Mouse (Mus musculus): ENCODE data around the gene F2r. TPM values are rescaled to one million over a fixed set of nuclear protein-coding genes. Genes with fewer than 3 reads are reported as not detected.

Gene F2r
- polyA plus RNA-seq, 2 experiments: 38.5 to 77.2 TPM

GRCm38 (mm10) chr13:95570877-95571276, 47.4 kb downstream of the F2r start:
- H3K9ac ChIP-seq (ENCODE audit: low read depth, low read length, severe bottlenecking): no peak overlapping the region
- no peak for TF ChIP-seq POLR2A (IDR thresholded peaks at IDR 0.05; ENCODE audit: borderline replicate concordance, extremely low read depth, insufficient read depth, insufficient read length)
- H3K4me3 ChIP-seq (replicated peaks; ENCODE audit: low read length): no peak overlapping the region
- H3K4me1 ChIP-seq (ENCODE audit: control insufficient read depth, insufficient read depth, low read length): no peaks in the 10 kb centered on the region
- DNase-seq (ENCODE audit: low spot score) (no peak), ATAC-seq (ENCODE audit: low FRiP score, low read depth) (no peak)
- 95% methylated on average over 4 of the region's 4 CpGs for WGBS
- no peak overlapping the region for H3K27ac ChIP-seq (replicated peaks; ENCODE audit: low read depth, low read length)
- no peaks in the 10 kb centered on the region for H3K9me3 ChIP-seq (ENCODE audit: control insufficient read depth, low read length)
- no peak overlapping the region for H3K4me2 ChIP-seq (replicated peaks; ENCODE audit: low read depth, low read length, severe bottlenecking)
- H3K36me3 ChIP-seq (ENCODE audit: control insufficient read depth, insufficient read depth, low read length): no peaks in the 10 kb centered on the region
- H3K27me3 ChIP-seq (ENCODE audit: control insufficient read depth, insufficient read depth, low read length): no peaks in the 10 kb centered on the region

GRCm38 (mm10) chr13:95569326-95569725, 49.0 kb downstream of the F2r start:
- Histone ChIP-seq H3K27ac (replicated peaks; ENCODE audit: low read depth, low read length) (no peak overlapping the region), H3K4me2 (replicated peaks; ENCODE audit: low read depth, low read length, severe bottlenecking) (no peak overlapping the region), H3K36me3 (ENCODE audit: control insufficient read depth, insufficient read depth, low read length) (no peaks in the 10 kb centered on the region), H3K4me3 (replicated peaks; ENCODE audit: low read length) (no peak overlapping the region), H3K9ac (ENCODE audit: low read depth, low read length, severe bottlenecking) (no peak overlapping the region), H3K4me1 (ENCODE audit: control insufficient read depth, insufficient read depth, low read length) (no peaks in the 10 kb centered on the region), H3K27me3 (ENCODE audit: control insufficient read depth, insufficient read depth, low read length) (no peaks in the 10 kb centered on the region), H3K9me3 (ENCODE audit: control insufficient read depth, low read length) (no peaks in the 10 kb centered on the region)
- ATAC-seq (ENCODE audit: low FRiP score, low read depth) (no peak), DNase-seq (ENCODE audit: low spot score) (no peak)
- TF ChIP-seq POLR2A (IDR thresholded peaks at IDR 0.05; ENCODE audit: borderline replicate concordance, extremely low read depth, insufficient read depth, insufficient read length): no peak

- no peaks in the 10 kb centered on the region for H3K4me1 ChIP-seq (ENCODE audit: control insufficient read depth, insufficient read depth, low read length)
- ATAC-seq (ENCODE audit: low FRiP score, low read depth): no peak
- no peak for TF ChIP-seq POLR2A (IDR thresholded peaks at IDR 0.05; ENCODE audit: borderline replicate concordance, extremely low read depth, insufficient read depth, insufficient read length)
- H3K4me2 ChIP-seq (replicated peaks; ENCODE audit: low read depth, low read length, severe bottlenecking): no peak overlapping the region
- H3K27ac ChIP-seq (replicated peaks; ENCODE audit: low read depth, low read length): no peak overlapping the region
- DNase-seq (ENCODE audit: low spot score): no peak
- 99% methylated on average over 3 of the region's 3 CpGs for WGBS
- no peaks in the 10 kb centered on the region for H3K36me3 ChIP-seq (ENCODE audit: control insufficient read depth, insufficient read depth, low read length)
- H3K27me3 ChIP-seq (ENCODE audit: control insufficient read depth, insufficient read depth, low read length): no peaks in the 10 kb centered on the region
- H3K9me3 ChIP-seq (ENCODE audit: control insufficient read depth, low read length): no peaks in the 10 kb centered on the region
- no peak overlapping the region for H3K9ac ChIP-seq (ENCODE audit: low read depth, low read length, severe bottlenecking)
- H3K4me3 ChIP-seq (replicated peaks; ENCODE audit: low read length): no peak overlapping the region
These were observed 50.0 kb downstream of the F2r start for GRCm38 (mm10) chr13:95568336-95568735.

DNA sequence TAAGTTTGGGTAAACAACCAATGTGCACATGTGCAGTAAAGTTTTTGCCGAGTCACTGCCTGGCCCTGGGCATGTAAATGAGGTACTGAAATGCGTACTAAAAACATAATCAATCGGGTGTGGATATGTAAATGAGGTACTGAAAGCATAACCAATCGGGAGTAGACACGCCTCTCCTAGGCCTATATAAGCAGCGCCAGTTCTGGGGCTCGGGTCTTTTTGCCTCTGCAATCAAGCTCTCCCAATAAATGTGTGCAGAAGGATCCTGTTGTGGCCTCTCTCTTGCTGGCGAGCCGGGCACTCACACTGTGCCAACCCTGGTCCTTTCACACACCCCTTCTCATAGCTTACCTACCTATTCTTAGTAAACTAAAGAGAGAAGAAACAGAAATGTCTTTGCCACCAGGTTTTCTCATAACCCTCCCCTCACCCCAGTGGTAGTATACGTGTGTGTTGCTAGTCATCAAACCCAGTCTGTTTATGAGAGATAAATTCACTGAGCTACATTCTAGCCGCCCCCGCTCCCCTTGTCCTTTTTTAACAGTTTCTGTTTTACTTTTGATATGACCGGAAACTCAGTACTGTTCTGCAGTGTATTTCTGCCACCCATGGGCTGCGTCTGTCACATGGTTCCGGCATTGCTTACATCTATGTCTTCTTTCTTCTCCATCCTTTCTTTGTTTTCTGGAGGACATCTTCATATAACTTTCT, 51.3 kb downstream of the F2r start:
- H3K27me3 ChIP-seq (ENCODE audit: control insufficient read depth, insufficient read depth, low read length): no peaks in the 10 kb centered on the region
- ATAC-seq (ENCODE audit: low FRiP score, low read depth) (no peak), DNase-seq (ENCODE audit: low spot score) (no peak)
- no peaks in the 10 kb centered on the region for H3K9me3 ChIP-seq (ENCODE audit: control insufficient read depth, low read length)
- no peaks in the 10 kb centered on the region for H3K36me3 ChIP-seq (ENCODE audit: control insufficient read depth, insufficient read depth, low read length)
- no peak overlapping the region for H3K4me2 ChIP-seq (replicated peaks; ENCODE audit: low read depth, low read length, severe bottlenecking)
- no peak overlapping the region for H3K27ac ChIP-seq (replicated peaks; ENCODE audit: low read depth, low read length)
- no peak for TF ChIP-seq POLR2A (IDR thresholded peaks at IDR 0.05; ENCODE audit: borderline replicate concordance, extremely low read depth, insufficient read depth, insufficient read length)
- no peak overlapping the region for H3K9ac ChIP-seq (ENCODE audit: low read depth, low read length, severe bottlenecking)
- H3K4me3 ChIP-seq (replicated peaks; ENCODE audit: low read length): no peak overlapping the region
- H3K4me1 ChIP-seq (ENCODE audit: control insufficient read depth, insufficient read depth, low read length): no peaks in the 10 kb centered on the region
- WGBS: 93% methylated on average over 15 of the region's 15 CpGs

GRCm38 (mm10) chr13:95563693-95564092, 54.6 kb downstream of the F2r start:
- no peak overlapping the region for H3K27ac ChIP-seq (replicated peaks; ENCODE audit: low read depth, low read length)
- 3% methylated on average over 3 of the region's 3 CpGs for WGBS
- no peaks in the 10 kb centered on the region for H3K27me3 ChIP-seq (ENCODE audit: control insufficient read depth, insufficient read depth, low read length)
- H3K36me3 ChIP-seq (ENCODE audit: control insufficient read depth, insufficient read depth, low read length): no peaks in the 10 kb centered on the region
- H3K9me3 ChIP-seq (ENCODE audit: control insufficient read depth, low read length): no peaks in the 10 kb centered on the region
- peak; percentile 76 for DNase-seq (ENCODE audit: low spot score)
- ATAC-seq (ENCODE audit: low FRiP score, low read depth): peak; percentile 82; the same call in 1 of the 2 replicates
- H3K9ac ChIP-seq (ENCODE audit: low read depth, low read length, severe bottlenecking): no peak overlapping the region
- H3K4me1 ChIP-seq (ENCODE audit: control insufficient read depth, insufficient read depth, low read length): no peaks in the 10 kb centered on the region
- TF ChIP-seq POLR2A (IDR thresholded peaks at IDR 0.05; ENCODE audit: borderline replicate concordance, extremely low read depth, insufficient read depth, insufficient read length): no peak
- no peak overlapping the region for H3K4me2 ChIP-seq (replicated peaks; ENCODE audit: low read depth, low read length, severe bottlenecking)
- H3K4me3 ChIP-seq (replicated peaks; ENCODE audit: low read length): no peak overlapping the region
